7 mouse cellular contexts compared by ENCODE assay signal in the genomic region with DNA sequence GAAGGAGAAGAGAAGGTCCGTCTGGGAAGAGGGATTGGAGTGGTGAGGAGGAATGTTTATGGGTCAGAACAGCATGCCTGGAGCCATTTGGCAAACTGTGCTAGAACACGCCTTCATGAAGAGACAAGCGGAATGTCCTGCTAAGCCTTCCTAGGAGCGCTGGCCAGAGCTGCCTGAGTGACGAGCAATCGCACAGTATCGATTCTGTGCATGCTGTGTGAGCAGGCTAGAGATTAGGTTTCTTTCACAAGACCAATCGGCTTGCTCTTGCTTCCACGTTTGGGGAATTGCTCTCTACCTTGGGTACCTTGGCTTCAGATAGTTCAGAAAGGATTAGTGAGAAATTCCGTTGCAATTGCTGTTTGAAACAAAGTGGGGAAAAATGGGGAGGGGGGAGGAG. TPM values are rescaled to one million over a fixed set of nuclear protein-coding genes. Genes with fewer than 3 reads are reported as not detected.
DNase-seq lines count a peak whose midpoint lies in the region; ATAC-seq lines count a peak whose summit lies in the region.

No protein-coding gene starts in this region.

- H3K36me3 ChIP-seq in liver, embryonic 12.5 days = no peaks in the 10 kb centered on the region
- no peaks in the 10 kb centered on the region for H3K36me3 ChIP-seq in embryonic facial prominence, embryonic 12.5 days
- H3K36me3 ChIP-seq in hindbrain, embryonic 12.5 days = no peaks in the 10 kb centered on the region
- H3K36me3 ChIP-seq in neural tube, embryonic 15.5 days = no peaks in the 10 kb centered on the region

- no peak overlapping the region for H3K27ac ChIP-seq in liver, embryonic 12.5 days
- peak overlapping the region; percentile 80 for H3K27ac ChIP-seq in embryonic facial prominence, embryonic 12.5 days
- H3K27ac ChIP-seq in hindbrain, embryonic 12.5 days = peak overlapping the region; percentile 30; the same call in 1 of the 2 replicates
- H3K27ac ChIP-seq in neural tube, embryonic 15.5 days (replicated peaks) = no peak overlapping the region

- no peak for ATAC-seq in liver, embryonic 12.5 days
- ATAC-seq in embryonic facial prominence, embryonic 12.5 days (ENCODE audit: insufficient number of reproducible peaks, insufficient read depth, low FRiP score, low TSS enrichment) = peak; percentile 67; the same call in 1 of the 2 replicates
- no peak for ATAC-seq in hindbrain, embryonic 12.5 days (ENCODE audit: low FRiP score)
- ATAC-seq in neural tube, embryonic 15.5 days (ENCODE audit: low FRiP score) = no peak

- H3K9ac ChIP-seq in liver, embryonic 12.5 days = no peak overlapping the region
- H3K9ac ChIP-seq in embryonic facial prominence, embryonic 12.5 days = no peak overlapping the region
- no peak overlapping the region for H3K9ac ChIP-seq in hindbrain, embryonic 12.5 days
- no peak overlapping the region for H3K9ac ChIP-seq in neural tube, embryonic 15.5 days (replicated peaks)

- peaks cover 18% of the 10 kb centered on the region; the same call in 1 of the 2 replicates for H3K4me1 ChIP-seq in liver, embryonic 12.5 days
- H3K4me1 ChIP-seq in embryonic facial prominence, embryonic 12.5 days = peaks cover 26% of the 10 kb centered on the region
- H3K4me1 ChIP-seq in hindbrain, embryonic 12.5 days = peaks cover 10% of the 10 kb centered on the region; the same call in 1 of the 2 replicates
- peaks cover 4% of the 10 kb centered on the region for H3K4me1 ChIP-seq in neural tube, embryonic 15.5 days

- H3K27me3 ChIP-seq in liver, embryonic 12.5 days (replicated peaks) = no peaks in the 10 kb centered on the region
- H3K27me3 ChIP-seq in embryonic facial prominence, embryonic 12.5 days = no peaks in the 10 kb centered on the region
- H3K27me3 ChIP-seq in hindbrain, embryonic 12.5 days = no peaks in the 10 kb centered on the region
- no peaks in the 10 kb centered on the region for H3K27me3 ChIP-seq in neural tube, embryonic 15.5 days (replicated peaks)

- no peak overlapping the region for H3K4me3 ChIP-seq in liver, embryonic 12.5 days
- no peak overlapping the region for H3K4me3 ChIP-seq in embryonic facial prominence, embryonic 12.5 days
- H3K4me3 ChIP-seq in hindbrain, embryonic 12.5 days = no peak overlapping the region
- H3K4me3 ChIP-seq in neural tube, embryonic 15.5 days (replicated peaks) = no peak overlapping the region

- 61% methylated on average over 10 of the region's 10 CpGs for WGBS in liver, embryonic 12.5 days (ENCODE audit: insufficient replicate concordance)
- WGBS in embryonic facial prominence, embryonic 12.5 days = 18% methylated on average over 10 of the region's 10 CpGs
- 54% methylated on average over 10 of the region's 10 CpGs for whole genome bisulfite sequencing in hindbrain, embryonic 12.5 days
- WGBS in neural tube, embryonic 15.5 days = 38% methylated on average over 10 of the region's 10 CpGs

- peak; percentile 12 for DNase-seq in liver
- no peak for DNase-seq in thymus, postnatal 0 days (ENCODE audit: low spot score)
- DNase-seq in right cerebral cortex, postnatal 25 days = no peak

- H3K4me2 ChIP-seq in liver, embryonic 12.5 days = no peak overlapping the region
- peak overlapping the region; percentile 29 for H3K4me2 ChIP-seq in embryonic facial prominence, embryonic 12.5 days (replicated peaks)
- peak overlapping the region; percentile 11; the same call in 1 of the 2 replicates for H3K4me2 ChIP-seq in hindbrain, embryonic 12.5 days (replicated peaks)
- H3K4me2 ChIP-seq in neural tube, embryonic 15.5 days = peak overlapping the region; percentile 22; the same call in 1 of the 2 replicates

- H3K9me3 ChIP-seq in liver, embryonic 12.5 days (replicated peaks) = no peaks in the 10 kb centered on the region
- no peaks in the 10 kb centered on the region for H3K9me3 ChIP-seq in embryonic facial prominence, embryonic 12.5 days
- H3K9me3 ChIP-seq in hindbrain, embryonic 12.5 days (replicated peaks) = no peaks in the 10 kb centered on the region
- no peaks in the 10 kb centered on the region for H3K9me3 ChIP-seq in neural tube, embryonic 15.5 days (replicated peaks)

RNA-seq across cellular contexts. Expression of a gene that starts 35.2 kb away (rescaled TPM):
- polyA plus RNA-seq in liver, embryonic 12.5 days (2016; fragmentation: Nextera tagmentation; extraction: Ambion mirVana) = 34.4 and 34.9 TPM in 2 replicates
- polyA plus RNA-seq in embryonic facial prominence, embryonic 12.5 days (2016; fragmentation: Nextera tagmentation; extraction: Ambion mirVana) = 66.1 and 67.8 TPM in 2 replicates
- polyA plus RNA-seq in hindbrain, embryonic 12.5 days (2016; fragmentation: Nextera tagmentation; extraction: Ambion mirVana) = 50.0 and 52.6 TPM in 2 replicates
- 37.2 and 41.2 TPM in 2 replicates for polyA plus RNA-seq in neural tube, embryonic 15.5 days (2015; fragmentation: Nextera tagmentation; extraction: Ambion mirVana)
- polyA plus RNA-seq in thymus, postnatal 0 days (2015; fragmentation: Nextera tagmentation; extraction: Ambion mirVana) = 90.2 and 95.5 TPM in 2 replicates

Comparison
In these comparisons a context has a peak if more than half of its experiments do, and no peak if none do; other contexts are left out.
1. H3K27ac ChIP-seq: peak in embryonic facial prominence, embryonic 12.5 days (single experiment) and hindbrain, embryonic 12.5 days (single experiment); none in liver, embryonic 12.5 days (single experiment) and neural tube, embryonic 15.5 days (single experiment).